Mouse (Mus musculus): ENCODE data around the gene Serf2.

DNA sequence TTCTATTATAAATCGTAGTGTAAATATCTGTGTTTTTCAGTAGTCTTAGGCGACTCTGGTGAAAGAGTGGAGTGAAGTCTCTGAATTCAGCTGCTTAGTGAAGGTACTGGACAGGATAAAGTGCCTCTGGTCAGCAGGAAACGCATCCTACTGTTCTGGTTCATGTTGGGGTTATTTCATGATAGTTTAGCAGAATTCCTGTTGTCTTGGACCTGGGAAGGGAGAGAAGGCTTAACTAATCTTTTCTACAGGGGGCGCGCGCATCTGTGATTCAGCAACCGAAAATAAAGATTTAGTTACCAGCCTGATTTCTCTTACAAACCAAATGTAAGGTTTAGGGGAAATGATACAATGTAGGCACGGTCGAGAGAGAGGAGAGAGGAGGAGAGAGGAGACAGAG, 859 bp upstream of the Serf2 start:
- TF ChIP-seq POLR2A (IDR thresholded peaks at IDR 0.05; ENCODE audit: control insufficient read depth, low read depth, low read length) (no peak), CTCF (IDR thresholded peaks at IDR 0.05; ENCODE audit: control insufficient read depth, insufficient read depth, insufficient replicate concordance, low read depth, low read length) (no peak)

Measured in testis, adult 2 months (tissue).